Mouse (Mus musculus) kidney, embryonic 14.5 days (tissue): ENCODE measurements at regions not wholly inside any gene's neighbourhood (a gene's known extent, or its start where the extent isn't known, plus 50 kb on each side); places are given as distances from the start of the nearest gene placed in this dataset.

ENCODE experiments used
- ATAC-seq: fragments of 200-750 bp; cut with Nextera tagmentation; 2 replicates; pipeline ENCODE4 v1.8.0; 2017; ENCODE audit warnings: moderate number of reproducible peaks, mild to moderate bottlenecking, moderate TSS enrichment, moderate library complexity; ENCODE audit not compliant: low FRiP score, low TSS enrichment
- H3K27ac ChIP-seq: fragments of 300-500 bp; sonication (generic); 2 replicates; pipeline ENCODE4 v1.5.1; 2014; ENCODE audit warnings: low read depth, mild to moderate bottlenecking, low read length, moderate library complexity, mixed read lengths
- H3K27me3 ChIP-seq: fragments of 300-500 bp; sonication (generic); 2 replicates; pipeline ENCODE4 v1.6.1; 2014; ENCODE audit warnings: mild to moderate bottlenecking, low read length; ENCODE audit not compliant: control insufficient read depth, insufficient read depth
- H3K36me3 ChIP-seq: fragments of 300-500 bp; sonication (generic); 2 replicates; pipeline ENCODE4 v1.6.1; 2014; ENCODE audit warnings: low read length, mixed read lengths; ENCODE audit not compliant: control insufficient read depth, insufficient read depth
- H3K4me1 ChIP-seq: fragments of 300-500 bp; sonication (generic); 2 replicates; pipeline ENCODE4 v1.6.1; 2014; ENCODE audit warnings: low read length, mixed read lengths; ENCODE audit not compliant: control insufficient read depth, insufficient read depth
- H3K4me2 ChIP-seq: fragments of 300-500 bp; sonication (generic); replicated peaks from 2 replicates; pipeline ENCODE4 v1.6.1; 2014; ENCODE audit warnings: low read depth, mild to moderate bottlenecking, low read length
- H3K4me3 ChIP-seq: fragments of 300-500 bp; sonication (generic); 2 replicates; pipeline ENCODE4 v1.5.1; 2014; ENCODE audit warnings: mild to moderate bottlenecking, low read length
- H3K9ac ChIP-seq: fragments of 300-500 bp; sonication (generic); 2 replicates; pipeline ENCODE4 v1.6.1; 2014; ENCODE audit warnings: low read depth, mild to moderate bottlenecking, low read length, moderate library complexity
- H3K9me3 ChIP-seq: fragments of 300-500 bp; sonication (generic); 2 replicates; pipeline ENCODE4 v1.6.1; 2016; ENCODE audit warnings: low read length; ENCODE audit not compliant: control insufficient read depth
- WGBS: fragments of 180-500 bp; shearing (Covaris S2); extraction: QIAGEN DNeasy Blood & Tissue Kit; methylation state at CpG from one replicate; pipeline ENCODE4 v1.1.7; 2014; 5-methylcytosine and 5-hydroxymethylcytosine counted together

DNA sequence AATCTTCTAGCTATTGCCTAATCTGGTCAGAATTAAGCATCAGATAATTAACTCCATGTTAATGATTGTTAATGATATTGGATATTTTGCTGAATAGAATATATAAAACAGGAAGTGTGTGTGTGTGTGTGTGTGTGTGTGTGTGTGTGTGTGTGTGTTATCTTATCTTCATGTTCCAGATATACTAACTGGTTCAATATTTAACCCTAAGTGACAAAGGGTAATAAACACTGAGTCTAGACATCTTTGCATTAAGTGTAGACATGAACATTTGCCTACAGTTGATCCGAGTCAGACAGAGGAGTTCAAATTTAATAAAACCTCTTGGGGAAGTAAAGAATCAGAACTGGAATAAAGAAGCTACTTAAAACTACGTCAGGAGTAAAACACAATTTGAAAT lies 161.6 kb downstream of the Fsip2 start:
- Histone ChIP-seq H3K9ac (no peak overlapping the region), H3K4me1 (no peaks in the 10 kb centered on the region), H3K9me3 (no peaks in the 10 kb centered on the region), H3K27me3 (no peaks in the 10 kb centered on the region), H3K36me3 (no peaks in the 10 kb centered on the region), H3K27ac (no peak overlapping the region), H3K4me3 (no peak overlapping the region), H3K4me2 (no peak overlapping the region)
- ATAC-seq: no peak
- WGBS: 83% methylated on average over 2 of the region's 2 CpGs

DNA sequence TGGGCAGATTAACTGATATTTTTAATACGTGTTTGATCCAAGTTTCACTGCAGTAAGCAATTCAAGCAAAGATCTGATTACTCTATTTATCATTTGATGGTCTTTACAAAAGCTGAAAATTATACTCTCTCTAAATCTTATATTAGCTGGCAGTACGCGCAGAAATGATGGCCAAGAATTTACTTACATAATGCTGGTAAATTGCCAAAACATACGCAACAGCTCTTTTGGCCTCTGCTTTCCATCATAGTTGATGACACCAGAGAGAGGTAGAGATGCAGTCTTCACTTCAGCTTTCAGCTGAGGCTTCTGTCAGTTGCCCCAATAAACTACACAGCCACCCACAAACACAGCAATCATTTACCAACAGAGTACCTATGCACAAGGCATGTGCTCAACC lies 182.9 kb downstream of the Fsip2 start:
- Histone ChIP-seq H3K4me2 (no peak overlapping the region), H3K9ac (no peak overlapping the region), H3K4me3 (no peak overlapping the region), H3K36me3 (no peaks in the 10 kb centered on the region), H3K27ac (no peak overlapping the region), H3K4me1 (no peaks in the 10 kb centered on the region), H3K27me3 (no peaks in the 10 kb centered on the region), H3K9me3 (no peaks in the 10 kb centered on the region; the same call in 1 of the 2 replicates)
- no peak for ATAC-seq
- 73% methylated on average over 4 of the region's 4 CpGs for WGBS

DNA sequence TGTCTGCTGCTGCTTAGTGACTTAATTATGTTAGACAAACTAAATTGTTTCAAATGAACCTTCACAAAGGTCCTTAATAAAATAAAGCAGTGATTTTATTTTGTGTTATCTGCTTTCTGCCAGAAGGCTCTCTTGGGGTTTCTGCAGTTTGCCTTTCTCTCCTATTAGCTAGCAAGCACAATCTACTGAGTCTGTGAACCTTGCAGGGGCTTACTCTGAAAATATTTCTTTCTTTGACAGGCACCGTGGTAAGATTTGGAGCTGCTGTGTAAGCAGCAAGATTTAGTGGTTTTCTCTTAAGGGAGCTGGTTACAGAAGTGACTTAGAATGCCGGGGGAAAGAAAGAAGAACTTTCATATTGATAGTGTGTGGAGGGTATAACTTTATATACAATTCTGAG lies 187.3 kb downstream of the Fsip2 start:
- no peaks in the 10 kb centered on the region for H3K9me3 ChIP-seq
- H3K27ac ChIP-seq: no peak overlapping the region
- no peaks in the 10 kb centered on the region for H3K36me3 ChIP-seq
- no peak overlapping the region for H3K4me2 ChIP-seq
- 50% methylated on average over 2 of the region's 2 CpGs for WGBS
- no peak overlapping the region for H3K4me3 ChIP-seq
- no peaks in the 10 kb centered on the region for H3K27me3 ChIP-seq
- H3K4me1 ChIP-seq: no peaks in the 10 kb centered on the region
- no peak overlapping the region for H3K9ac ChIP-seq
- ATAC-seq: no peak

DNA sequence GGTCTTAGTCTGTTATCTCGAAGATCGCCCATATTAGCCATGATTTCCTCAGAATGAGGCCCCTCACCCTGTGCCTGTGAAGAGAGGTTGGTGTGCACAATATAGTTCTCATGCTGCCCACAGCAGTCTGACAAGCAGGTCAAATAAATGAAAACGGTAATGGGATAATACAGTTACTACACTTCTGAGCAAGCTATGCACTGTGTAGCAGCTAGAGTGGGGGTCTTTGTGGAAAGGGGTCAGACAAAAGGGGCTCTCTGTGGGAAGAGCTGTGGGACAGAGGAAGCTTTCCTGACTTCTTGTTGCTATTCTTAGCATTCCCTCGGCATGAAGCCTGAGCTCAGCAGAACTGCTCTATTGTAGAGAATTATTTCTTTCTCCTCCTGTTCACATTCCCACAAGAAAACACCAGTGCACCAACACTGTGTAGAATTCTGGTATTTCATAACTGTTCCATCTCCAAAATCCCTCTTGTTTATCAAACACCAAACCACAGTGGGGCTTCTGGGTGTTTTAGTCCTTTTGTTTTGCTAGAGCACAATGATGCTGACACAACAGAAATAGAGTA lies 187.9 kb downstream of the Fsip2 start:
- WGBS: 41% methylated on average over 4 of the region's 4 CpGs
- no peaks in the 10 kb centered on the region for H3K27me3 ChIP-seq
- H3K9me3 ChIP-seq: no peaks in the 10 kb centered on the region
- no peaks in the 10 kb centered on the region for H3K36me3 ChIP-seq
- ATAC-seq: no peak; the same call in 1 of the 2 replicates
- H3K9ac ChIP-seq: no peak overlapping the region
- H3K4me3 ChIP-seq: no peak overlapping the region
- H3K4me1 ChIP-seq: no peaks in the 10 kb centered on the region
- H3K4me2 ChIP-seq: no peak overlapping the region
- H3K27ac ChIP-seq: 0 out of 2 replicates have a peak overlapping the region, but pooled peaks have one; percentile 31

- Histone ChIP-seq H3K4me1 (no peaks in the 10 kb centered on the region), H3K4me3 (no peak overlapping the region), H3K36me3 (no peaks in the 10 kb centered on the region), H3K4me2 (no peak overlapping the region), H3K27me3 (no peaks in the 10 kb centered on the region), H3K9ac (no peak overlapping the region), H3K9me3 (no peaks in the 10 kb centered on the region), H3K27ac (no peak overlapping the region)
- WGBS: 80% methylated on average over 4 of the region's 4 CpGs
- no peak for ATAC-seq
These were observed 222.4 kb downstream of the Fsip2 start for GRCm38 (mm10) chr2:83165853-83166252.
